Mouse (Mus musculus) cerebellum, adult 9-10 months (tissue): Measurements from ENCODE around the gene Fgf16.

Source experiments
- DNase-seq: peaks from one replicate; pipeline ENCODE4 v3.0.0; 2022

Gene Fgf16

DNA sequence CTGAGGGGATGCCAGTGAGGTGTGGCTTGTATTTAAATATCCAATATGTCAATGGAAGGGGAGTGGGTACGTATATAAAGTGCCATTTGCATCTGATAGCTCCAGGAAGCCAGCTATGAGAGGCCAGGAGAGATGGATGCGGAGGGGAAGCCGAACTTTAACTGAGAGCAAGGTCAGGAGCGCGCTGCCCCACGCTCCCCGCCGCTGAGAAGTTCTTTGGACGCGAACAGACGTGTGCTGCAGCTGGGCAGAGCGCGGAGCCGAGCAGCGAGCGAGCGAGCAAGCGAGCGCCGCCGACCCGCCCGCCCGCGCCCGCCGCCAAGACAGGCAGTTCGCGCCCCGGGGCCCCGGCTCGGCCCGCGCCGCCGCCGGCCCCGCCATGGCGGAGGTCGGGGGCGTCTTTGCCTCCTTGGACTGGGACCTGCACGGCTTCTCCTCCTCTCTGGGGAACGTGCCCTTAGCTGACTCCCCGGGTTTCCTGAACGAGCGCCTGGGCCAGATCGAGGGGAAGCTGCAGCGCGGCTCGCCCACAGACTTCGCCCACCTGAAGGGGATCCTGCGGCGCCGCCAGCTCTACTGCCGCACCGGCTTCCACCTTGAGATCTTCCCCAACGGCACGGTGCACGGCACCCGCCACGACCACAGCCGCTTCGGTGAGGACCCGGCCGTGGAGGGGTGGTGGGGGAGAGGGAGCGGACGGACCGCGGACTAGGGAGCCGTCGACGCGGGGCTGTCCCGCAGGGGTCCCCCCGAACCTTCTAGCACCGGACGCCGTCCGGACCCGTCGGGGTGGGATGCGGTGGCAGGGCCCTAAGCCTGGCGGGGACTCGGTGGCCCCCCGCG lies at the start of gene Fgf16:
TSS of gene Fgf16 (plus strand) at position 118 of the 843 bp plus-strand sequence.
- DNase-seq: no peak

GRCm38 (mm10) chrX:105714740-105715139 lies 49.3 kb upstream of the Fgf16 start:
- no peak for DNase-seq

DNA sequence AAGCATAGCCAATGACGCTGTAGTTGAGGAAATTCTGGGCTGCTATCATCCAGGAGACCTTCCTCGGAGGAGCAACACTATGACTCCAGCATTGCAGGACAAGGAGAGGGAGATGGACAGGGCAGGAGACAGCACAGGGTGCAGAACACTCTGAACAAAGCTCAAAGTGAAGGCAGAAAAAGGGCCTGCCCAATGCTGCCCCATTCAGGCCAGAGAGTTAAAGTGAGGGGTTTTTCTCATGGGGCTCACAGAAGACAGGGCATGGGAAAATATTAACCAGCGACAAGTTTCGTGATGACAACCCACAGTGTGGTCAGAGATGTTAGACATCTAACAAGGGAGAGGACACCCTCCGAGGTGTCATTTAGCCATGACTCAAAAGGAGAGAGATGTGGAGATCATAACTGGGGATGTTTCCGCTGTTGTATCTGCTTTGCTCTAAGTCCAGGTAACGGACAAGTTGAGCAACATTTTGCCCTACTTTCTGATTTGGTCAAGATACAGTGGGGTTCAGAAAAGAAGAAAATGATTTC lies 48.2 kb upstream of the Fgf16 start:
- no peak for DNase-seq

- DNase-seq: no peak
Measured at GRCm38 (mm10) chrX:105718388-105718787, 45.7 kb upstream of the Fgf16 start.

- DNase-seq: no peak
Measured at GRCm38 (mm10) chrX:105718943-105719342, 45.1 kb upstream of the Fgf16 start.

GRCm38 (mm10) chrX:105724174-105724573 lies 39.9 kb upstream of the Fgf16 start:
- no peak for DNase-seq

DNA sequence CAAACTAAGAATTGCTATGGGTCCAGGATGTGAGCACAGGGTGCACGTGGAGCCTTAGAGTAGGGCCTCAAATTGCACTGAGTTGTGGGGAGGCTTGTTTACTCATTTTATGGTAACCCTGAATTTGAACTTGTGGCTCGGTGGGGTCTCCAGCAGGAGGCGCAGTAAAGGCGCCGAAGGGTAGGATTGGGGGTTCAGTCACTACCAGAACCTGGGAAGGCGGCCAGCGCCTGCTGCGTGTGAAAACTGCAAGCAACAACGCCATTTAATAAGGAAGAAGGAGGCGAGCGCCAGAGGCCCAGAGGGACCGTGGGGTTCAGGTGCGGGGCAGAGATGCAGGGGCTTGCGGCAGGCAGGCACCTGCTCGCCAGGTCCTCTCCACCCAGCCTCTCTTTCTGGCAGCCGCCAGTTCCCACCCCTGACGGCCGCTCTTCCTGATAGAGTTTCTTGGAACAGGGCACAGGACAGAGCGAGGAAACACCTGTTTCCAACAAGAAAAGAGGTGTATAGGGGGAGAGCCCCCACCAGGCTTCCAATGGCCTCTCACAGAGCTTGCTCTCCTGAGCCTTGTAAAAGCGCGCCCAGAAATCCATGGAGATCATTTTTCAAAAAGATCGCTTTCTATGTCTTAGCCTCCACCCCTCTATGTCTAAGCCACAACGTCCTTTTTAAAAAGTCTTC lies 1.1 kb upstream of the Fgf16 start:
- DNase-seq: peak; percentile 28

GRCm38 (mm10) chrX:105763612-105764011 lies 467 bp upstream of the Fgf16 start:
- peak; percentile 4 for DNase-seq

GRCm38 (mm10) chrX:105765005-105765706 lies 1.1 kb downstream of the Fgf16 start:
- no peak for DNase-seq

DNA sequence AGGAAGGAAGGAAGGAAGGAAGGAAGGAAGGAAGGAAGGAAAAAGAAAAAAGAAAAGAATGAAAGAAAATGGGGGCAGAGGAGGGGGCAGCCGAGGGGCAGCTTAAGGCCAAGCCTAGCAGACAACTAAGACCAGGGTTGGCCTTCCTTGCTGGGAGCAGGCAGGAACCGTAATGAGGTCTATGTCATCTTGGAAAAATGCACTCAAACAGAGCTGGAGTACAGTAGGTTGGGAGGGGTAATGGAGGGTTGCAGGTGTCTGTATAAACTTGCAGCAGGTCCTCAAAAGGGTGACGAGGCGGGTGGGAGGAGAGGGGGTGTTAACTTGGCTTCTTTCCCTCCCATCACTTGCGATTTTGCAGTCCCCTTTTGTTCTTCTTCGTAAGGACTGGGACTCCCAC lies 1.9 kb downstream of the Fgf16 start:
- no peak for DNase-seq

- DNase-seq: no peak
Measured at GRCm38 (mm10) chrX:105767177-105767764, 3.2 kb downstream of the Fgf16 start.

DNA sequence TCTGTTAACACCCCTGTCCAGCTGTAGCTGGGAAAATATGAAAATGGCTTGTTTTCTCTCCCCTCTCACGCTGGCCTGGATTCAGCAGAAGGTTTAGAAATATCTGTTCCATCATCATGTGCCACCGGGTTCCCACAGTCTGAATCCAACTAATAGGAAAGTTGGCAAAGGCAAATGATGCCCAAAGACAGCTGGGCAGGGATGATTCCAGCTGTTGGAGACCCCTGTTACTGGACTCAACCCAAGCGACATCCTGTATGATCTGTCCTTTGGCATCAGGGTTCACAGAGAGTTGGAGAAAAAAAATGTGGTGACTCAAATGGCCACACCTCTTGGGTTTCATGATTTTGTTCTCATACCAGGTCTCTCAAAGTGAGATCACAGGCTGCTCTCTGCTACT lies 3.9 kb downstream of the Fgf16 start:
- DNase-seq: no peak

DNA sequence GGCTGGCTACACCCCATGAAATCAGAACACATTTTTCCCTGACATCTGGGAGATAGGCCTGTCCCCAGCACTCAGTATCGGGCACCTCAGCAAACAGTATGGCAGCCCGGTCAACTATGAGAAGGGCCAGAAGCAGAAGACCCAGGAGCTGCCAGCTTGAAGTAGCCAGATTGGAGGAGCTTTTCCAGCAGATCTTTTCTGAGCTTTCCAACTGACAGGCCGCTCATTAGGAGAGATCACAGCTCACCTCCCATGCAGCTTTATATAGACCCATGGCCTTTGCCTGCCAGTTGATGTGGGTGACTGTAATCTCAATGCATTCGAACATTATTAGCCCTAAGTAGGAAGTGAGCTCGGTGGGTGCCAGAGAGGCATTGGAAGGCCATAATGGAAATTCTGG lies 9.2 kb downstream of the Fgf16 start:
- DNase-seq: no peak

DNA sequence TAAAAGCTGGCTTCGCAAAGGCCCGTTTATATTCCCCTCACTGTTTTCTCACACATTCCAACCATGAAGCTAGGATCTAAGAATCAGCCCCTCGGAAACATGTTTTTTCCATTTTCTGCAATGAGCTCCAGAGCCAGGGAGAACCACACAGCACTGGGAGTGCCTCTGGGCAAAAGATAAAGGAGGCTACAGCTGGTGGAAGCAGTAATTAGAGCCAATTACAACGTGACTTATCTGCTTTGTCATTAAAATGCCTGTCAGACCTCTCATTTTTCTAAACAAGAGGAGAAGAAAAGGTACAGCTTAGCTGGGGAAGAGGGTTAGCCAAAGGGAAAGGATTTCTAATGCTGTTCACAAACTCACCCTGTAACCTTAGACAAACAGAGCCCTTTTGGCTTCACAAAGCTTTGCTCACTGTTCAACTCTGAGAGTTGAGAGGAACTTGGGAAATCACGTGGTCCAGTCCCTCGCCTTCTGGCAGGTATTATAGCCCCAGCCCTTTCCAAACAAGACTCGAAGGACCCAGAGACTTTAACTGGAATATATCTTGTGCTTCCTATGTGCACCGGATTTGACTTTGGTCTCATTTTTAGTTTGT lies 30.8 kb downstream of the Fgf16 start:
- DNase-seq: no peak

DNA sequence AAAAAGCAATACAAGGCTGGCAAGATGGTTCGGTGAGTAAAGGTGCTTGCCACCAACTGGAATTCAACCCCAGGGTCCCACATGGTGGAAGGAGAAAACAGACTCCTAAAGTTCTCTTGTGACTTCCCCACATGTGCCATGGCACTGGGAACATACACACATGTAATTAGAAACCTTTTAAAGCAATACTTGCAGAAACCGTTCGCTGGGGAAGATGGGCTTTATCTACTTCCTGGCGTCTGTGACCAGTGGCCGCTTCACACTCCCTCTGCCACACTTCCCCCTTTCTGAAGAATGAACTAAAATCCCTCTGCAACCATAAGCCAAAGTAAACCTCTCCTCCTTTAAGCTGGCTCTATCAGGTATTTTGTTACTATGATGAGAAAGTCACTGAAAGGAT lies 60.4 kb downstream of the Fgf16 start:
- no peak for DNase-seq
